Mouse (Mus musculus) limb, embryonic 14.5 days (tissue): ENCODE results near the gene Rnf17. TPM values are rescaled to one million over a fixed set of nuclear protein-coding genes. Genes with fewer than 3 reads are reported as not detected.
A peak's percentile ranks its signal among the peaks of the same experiment; 100 is the strongest.

Source experiments
- ATAC-seq: fragments of 200-750 bp; cut with Nextera tagmentation; 2 replicates; pipeline ENCODE4 v1.8.0; 2017; ENCODE audit warnings: low read depth, moderate number of reproducible peaks, moderate TSS enrichment; ENCODE audit not compliant: low FRiP score
- DNase-seq: peaks from one replicate; pipeline ENCODE4 v3.0.0-alpha.2; 2015; ENCODE audit warnings: low spot score
- H3K27ac ChIP-seq: fragments of 300-500 bp; sonication (generic); replicated peaks from 2 replicates; pipeline ENCODE4 v1.5.1; 2014; ENCODE audit warnings: low read depth, mild to moderate bottlenecking, low read length, moderate library complexity, mixed read lengths
- H3K27me3 ChIP-seq: fragments of 300-500 bp; sonication (generic); 2 replicates; pipeline ENCODE4 v1.6.1; 2014; ENCODE audit warnings: low read length, mixed read lengths; ENCODE audit not compliant: control insufficient read depth, insufficient read depth
- H3K36me3 ChIP-seq: fragments of 300-500 bp; sonication (generic); 2 replicates; pipeline ENCODE4 v1.6.1; 2014; ENCODE audit warnings: mild to moderate bottlenecking, low read length, moderate library complexity, mixed read lengths; ENCODE audit not compliant: control insufficient read depth, insufficient read depth
- H3K4me1 ChIP-seq: fragments of 300-500 bp; sonication (generic); 2 replicates; pipeline ENCODE4 v1.6.1; 2014; ENCODE audit warnings: antibody characterized with exemption, low read length, mixed read lengths; ENCODE audit not compliant: control insufficient read depth, insufficient read depth
- H3K4me2 ChIP-seq: fragments of 300-500 bp; sonication (generic); replicated peaks from 2 replicates; pipeline ENCODE4 v1.6.1; 2014; ENCODE audit warnings: low read depth, mild to moderate bottlenecking, low read length, moderate library complexity; ENCODE audit not compliant: severe bottlenecking
- H3K4me3 ChIP-seq: fragments of 300-500 bp; sonication (generic); replicated peaks from 2 replicates; pipeline ENCODE4 v1.5.1; 2014; ENCODE audit warnings: low read length
- H3K9ac ChIP-seq: fragments of 300-500 bp; sonication (generic); 2 replicates; pipeline ENCODE4 v1.6.1; 2014; ENCODE audit warnings: mild to moderate bottlenecking, low read depth, low read length, moderate library complexity; ENCODE audit not compliant: severe bottlenecking
- H3K9me3 ChIP-seq: fragments of 300-500 bp; sonication (generic); 2 replicates; pipeline ENCODE4 v1.6.1; 2016; ENCODE audit warnings: low read length; ENCODE audit not compliant: control insufficient read depth
- POLR2A ChIP-seq: fragments of 200-500 bp; IDR thresholded peaks from 2 replicates; pipeline ENCODE4 v1.8.0; 2012; ENCODE audit warnings: inconsistent platforms, mild to moderate bottlenecking, moderate library complexity, borderline replicate concordance; ENCODE audit not compliant: insufficient read depth, insufficient read length; ENCODE audit errors: extremely low read depth
- WGBS: fragments of 180-500 bp; shearing (Covaris S2); extraction: QIAGEN DNeasy Blood & Tissue Kit; methylation state at CpG from one replicate; pipeline ENCODE4 v1.1.7; 2014; 5-methylcytosine and 5-hydroxymethylcytosine counted together
- polyA plus RNA-seq, 2 experiments: library from polyadenylated mRNA; depleted of rRNA in 1 of 2; stranded (reverse) in 1 of 2; unstranded in 1 of 2; fragments of >200 nt; fragmentation: Nextera tagmentation in 1 of 2; extraction: Ambion mirVana in 1 of 2; gene quantifications; 2 replicates each; pipeline versions ENCODE4 v1.2.1 to v1.2.3; 2012 to 2014

The Rnf17 gene
- polyA plus RNA-seq, 2 experiments: 0.72 to 1.2 TPM

GRCm38 (mm10) chr14:56569041-56569440 is 166.7 kb downstream of the Rnf17 start:
- TF ChIP-seq POLR2A: no peak
- 66% methylated on average over 4 of the region's 4 CpGs for WGBS

GRCm38 (mm10) chr14:56571310-56572093 is 169.1 kb downstream of the Rnf17 start:
- H3K27ac ChIP-seq: peak overlapping the region; percentile 33; the same call in 1 of the 2 replicates
- peak; percentile 98 for DNase-seq
- H3K9me3 ChIP-seq: no peaks in the 10 kb centered on the region
- H3K4me3 ChIP-seq: peak overlapping the region; percentile 80
- peak overlapping the region; percentile 68 for H3K4me2 ChIP-seq
- ATAC-seq: peak; percentile 100
- H3K27me3 ChIP-seq: no peaks in the 10 kb centered on the region
- no peaks in the 10 kb centered on the region for H3K36me3 ChIP-seq
- TF ChIP-seq POLR2A: no peak
- WGBS: under 1% methylated on average over 52 of the region's 59 CpGs
- peaks cover 6% of the 10 kb centered on the region; the same call in 1 of the 2 replicates for H3K4me1 ChIP-seq
- peak overlapping the region; percentile 70 for H3K9ac ChIP-seq

More at GRCm38 (mm10) chr14:56569041-56569440, 166.7 kb downstream of the Rnf17 start:
- H3K9me3 ChIP-seq: no peaks in the 10 kb centered on the region
- no peaks in the 10 kb centered on the region for H3K36me3 ChIP-seq
- H3K27me3 ChIP-seq: no peaks in the 10 kb centered on the region
- ATAC-seq (no peak), DNase-seq (no peak)
- no peak overlapping the region for H3K4me3 ChIP-seq
- H3K9ac ChIP-seq: no peak overlapping the region
- no peak overlapping the region for H3K27ac ChIP-seq
- no peak overlapping the region for H3K4me2 ChIP-seq
- H3K4me1 ChIP-seq: peaks cover 4% of the 10 kb centered on the region; the same call in 1 of the 2 replicates

- H3K9ac ChIP-seq: no peak overlapping the region
- no peaks in the 10 kb centered on the region for H3K27me3 ChIP-seq
- DNase-seq: no peak
- no peak overlapping the region for H3K27ac ChIP-seq
- peaks cover 6% of the 10 kb centered on the region; the same call in 1 of the 2 replicates for H3K4me1 ChIP-seq
- H3K4me3 ChIP-seq: peak overlapping the region; percentile 80; the same call in 1 of the 2 replicates
- no peaks in the 10 kb centered on the region for H3K9me3 ChIP-seq
- no peak for ATAC-seq
- WGBS: 76% methylated on average over 2 of the region's 2 CpGs
- peak overlapping the region; percentile 68 for H3K4me2 ChIP-seq
- TF ChIP-seq POLR2A: no peak
- H3K36me3 ChIP-seq: no peaks in the 10 kb centered on the region
Measured at GRCm38 (mm10) chr14:56572546-56572945, 170.2 kb downstream of the Rnf17 start.

Other genes with a start within 250 kb of the Rnf17 start
- gene Gzmg, start 243.0 kb upstream of the Rnf17 start, polyA plus RNA-seq (2012; rRNA removed): 0.14 and 0.28 TPM in 2 replicates
- gene Gzmg, start 243.0 kb upstream of the Rnf17 start, polyA plus RNA-seq (2014; fragmentation: Nextera tagmentation; extraction: Ambion mirVana): not detected in 2 replicates
- gene Gzmn, start 228.0 kb upstream of the Rnf17 start, polyA plus RNA-seq (2012; rRNA removed): not detected in 2 replicates
- gene Gzmn, start 228.0 kb upstream of the Rnf17 start, polyA plus RNA-seq (2014; fragmentation: Nextera tagmentation; extraction: Ambion mirVana): not detected in 2 replicates
- 0.15 and 0.23 TPM in 2 replicates for gene Gzmf, start 191.2 kb upstream of the Rnf17 start, polyA plus RNA-seq (2012; rRNA removed)
- gene Gzmf, start 191.2 kb upstream of the Rnf17 start, polyA plus RNA-seq (2014; fragmentation: Nextera tagmentation; extraction: Ambion mirVana): not detected in 2 replicates
- gene Gzmc, start 167.9 kb upstream of the Rnf17 start, polyA plus RNA-seq (2012; rRNA removed): not detected in 2 replicates
- gene Gzmc, start 167.9 kb upstream of the Rnf17 start, polyA plus RNA-seq (2014; fragmentation: Nextera tagmentation; extraction: Ambion mirVana): 0.23 TPM in 1 of 2 replicates, not detected in the other
- gene Gzmb, start 140.3 kb upstream of the Rnf17 start, polyA plus RNA-seq (2012; rRNA removed): 0.80 and 1.1 TPM in 2 replicates
- 0.55 and 1.8 TPM in 2 replicates for gene Gzmb, start 140.3 kb upstream of the Rnf17 start, polyA plus RNA-seq (2014; fragmentation: Nextera tagmentation; extraction: Ambion mirVana)
- 1.3 TPM in 2 replicates for gene Atp12a, start 37.5 kb upstream of the Rnf17 start, polyA plus RNA-seq (2012; rRNA removed)
- gene Atp12a, start 37.5 kb upstream of the Rnf17 start, polyA plus RNA-seq (2014; fragmentation: Nextera tagmentation; extraction: Ambion mirVana): 1.6 and 2.3 TPM in 2 replicates
- 5.6 and 9.8 TPM in 2 replicates for gene Cenpj, start 172.8 kb downstream of the Rnf17 start, polyA plus RNA-seq (2012; rRNA removed)
- 8.0 and 8.6 TPM in 2 replicates for gene Cenpj, start 172.8 kb downstream of the Rnf17 start, polyA plus RNA-seq (2014; fragmentation: Nextera tagmentation; extraction: Ambion mirVana)
- gene Parp4, start 173.0 kb downstream of the Rnf17 start, polyA plus RNA-seq (2012; rRNA removed): 4.7 and 5.2 TPM in 2 replicates
- gene Parp4, start 173.0 kb downstream of the Rnf17 start, polyA plus RNA-seq (2014; fragmentation: Nextera tagmentation; extraction: Ambion mirVana): 3.9 TPM in 2 replicates